Mouse (Mus musculus) skeletal muscle tissue, postnatal 0 days (tissue): Measurements from ENCODE around the gene Hgd. TPM values are rescaled to one million over a fixed set of nuclear protein-coding genes. Genes with fewer than 3 reads are reported as not detected.

ENCODE experiments used
- polyA plus RNA-seq: library from polyadenylated mRNA; unstranded; fragments of >200 nt; fragmentation: Nextera tagmentation; extraction: Ambion mirVana; gene quantifications from 2 replicates; pipeline ENCODE4 v1.2.1, GENCODE M21; 2015

Hgd gene
- polyA plus RNA-seq = 0.21 TPM in 1 of 2 replicates, not detected in the other

GRCm38 (mm10) chr16:37579994-37580393 lies at the start of gene Hgd:
TSS of gene Hgd (plus strand) at chr16:37580153.

GRCm38 (mm10) chr16:37539611-37540580 lies 40.1 kb upstream of the Hgd start, which contains the start of the genes Gtf2e1 and Rabl3:
TSS of gene Gtf2e1 (minus strand) at chr16:37539789.
TSS of gene Rabl3 (plus strand) at chr16:37539885.

GRCm38 (mm10) chr16:37653731-37654657 lies 74.0 kb downstream of the Hgd start, which contains the start of gene Ndufb4:
TSS of gene Ndufb4 (minus strand) at chr16:37654453.

Other genes starting within 250 kb of the Hgd start
- 0.10 TPM in 1 of 2 replicates, not detected in the other for gene Stxbp5l, start 195.2 kb upstream of the Hgd start, polyA plus RNA-seq
- gene Gtf2e1, start 40.4 kb upstream of the Hgd start, polyA plus RNA-seq = 8.8 and 9.9 TPM in 2 replicates
- 11.4 and 11.5 TPM in 2 replicates for gene Rabl3, start 40.3 kb upstream of the Hgd start, polyA plus RNA-seq
- 144 and 152 TPM in 2 replicates for gene Ndufb4, start 74.3 kb downstream of the Hgd start, polyA plus RNA-seq
- 405 and 464 TPM in 2 replicates for gene Fstl1, start 196.7 kb downstream of the Hgd start, polyA plus RNA-seq